Mouse (Mus musculus) mesoderm, embryonic 11.5 days (tissue): ENCODE results near the gene Lgr6.

Experiments used
- DNase-seq: peaks from one replicate; pipeline ENCODE4 v3.0.0-alpha.2; 2012; ENCODE audit warnings: low read depth, low spot score

Lgr6 gene

DNA sequence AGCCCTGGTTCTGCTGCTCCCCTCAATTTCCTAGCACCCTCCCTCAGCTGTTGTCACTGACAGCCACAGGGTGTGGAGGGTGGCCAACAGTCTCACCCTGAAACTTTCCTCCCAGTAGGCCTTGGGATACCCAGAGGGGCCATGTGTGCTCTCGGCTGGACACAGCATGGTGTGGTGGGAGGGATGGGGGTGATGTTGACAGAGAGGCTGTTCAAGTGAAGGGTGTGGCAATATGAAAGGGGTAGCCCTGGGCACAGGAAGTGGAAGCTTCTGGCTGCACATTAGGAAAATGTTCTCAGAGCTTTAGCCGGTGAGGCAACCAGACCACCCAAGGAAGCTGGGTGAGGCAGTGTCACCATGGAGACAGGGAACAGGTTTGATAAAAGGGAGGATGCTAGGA, 26.1 kb downstream of the Lgr6 start:
- no peak for DNase-seq

- no peak for DNase-seq
Observed at GRCm38 (mm10) chr1:135076470-135076869, 28.6 kb downstream of the Lgr6 start.

GRCm38 (mm10) chr1:135075270-135075669, 29.8 kb downstream of the Lgr6 start:
- no peak for DNase-seq

DNA sequence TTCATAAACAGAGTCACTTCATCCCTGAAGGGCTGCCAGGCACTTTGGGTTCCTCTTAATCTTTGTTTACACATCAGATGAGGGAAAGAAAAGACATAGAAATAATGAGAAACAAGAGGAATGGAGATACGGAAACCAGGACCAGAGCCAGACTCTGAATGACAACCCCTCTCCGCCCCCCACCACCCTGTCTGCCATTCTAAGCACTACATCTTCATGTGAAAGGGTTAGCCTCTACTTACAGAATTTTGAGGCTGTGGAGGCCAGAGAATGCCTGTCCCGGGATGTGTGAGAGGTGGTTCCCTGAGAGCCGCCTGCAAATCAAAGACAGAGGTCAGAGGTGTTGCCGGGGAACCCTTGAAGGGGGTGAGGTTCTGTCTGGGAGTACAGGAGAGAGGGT, 32.4 kb downstream of the Lgr6 start:
- no peak for DNase-seq

- no peak for DNase-seq
Observed at GRCm38 (mm10) chr1:135069841-135070240, 35.2 kb downstream of the Lgr6 start.

- DNase-seq = no peak
Observed at GRCm38 (mm10) chr1:135064525-135064924, 40.6 kb downstream of the Lgr6 start.

GRCm38 (mm10) chr1:135062936-135063335, 42.1 kb downstream of the Lgr6 start:
- DNase-seq = no peak

- DNase-seq = no peak
Observed at GRCm38 (mm10) chr1:135061300-135061699, 43.8 kb downstream of the Lgr6 start.

DNA sequence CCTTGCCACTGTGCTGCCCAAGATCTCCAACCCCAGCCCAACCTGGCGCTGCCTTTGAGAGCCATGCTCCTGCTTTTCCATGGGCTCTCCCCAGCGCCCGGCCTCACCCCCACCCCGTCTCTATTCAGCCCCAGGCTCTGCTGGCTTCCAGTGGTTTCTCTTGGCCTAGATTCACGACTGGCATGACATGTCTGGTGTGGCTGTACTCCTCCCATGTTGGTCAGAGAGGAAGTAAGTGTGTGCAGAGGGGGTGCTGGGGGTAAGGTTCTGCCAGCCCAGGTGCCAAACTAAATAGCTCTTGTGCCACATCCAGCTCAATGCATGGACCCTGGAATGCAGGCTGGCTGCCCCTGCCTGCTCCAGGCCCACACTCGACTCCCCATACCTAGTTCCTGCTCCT, 44.9 kb downstream of the Lgr6 start:
- no peak for DNase-seq

DNA sequence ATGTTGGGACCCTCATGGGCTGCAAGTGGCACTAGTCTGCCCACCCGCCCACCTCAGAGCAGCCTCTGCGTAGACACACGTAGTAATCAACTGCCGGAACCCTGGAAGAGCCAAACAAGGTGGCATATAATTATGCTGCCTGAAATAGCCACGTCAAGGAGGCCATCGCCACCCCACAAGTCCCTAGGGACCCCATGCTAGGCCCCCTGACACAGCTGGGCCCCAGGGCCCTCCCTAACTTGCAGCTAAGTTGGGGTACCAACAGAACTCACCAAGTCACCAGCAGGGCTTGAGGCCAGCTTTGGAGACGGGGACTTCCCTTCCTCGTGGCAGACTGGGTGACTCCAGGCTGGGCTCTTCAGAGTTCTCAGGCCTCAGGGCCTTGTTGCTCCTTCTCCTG, 48.2 kb downstream of the Lgr6 start:
- DNase-seq = no peak

- no peak for DNase-seq
Observed at GRCm38 (mm10) chr1:135054121-135054520, 51.0 kb downstream of the Lgr6 start.

DNA sequence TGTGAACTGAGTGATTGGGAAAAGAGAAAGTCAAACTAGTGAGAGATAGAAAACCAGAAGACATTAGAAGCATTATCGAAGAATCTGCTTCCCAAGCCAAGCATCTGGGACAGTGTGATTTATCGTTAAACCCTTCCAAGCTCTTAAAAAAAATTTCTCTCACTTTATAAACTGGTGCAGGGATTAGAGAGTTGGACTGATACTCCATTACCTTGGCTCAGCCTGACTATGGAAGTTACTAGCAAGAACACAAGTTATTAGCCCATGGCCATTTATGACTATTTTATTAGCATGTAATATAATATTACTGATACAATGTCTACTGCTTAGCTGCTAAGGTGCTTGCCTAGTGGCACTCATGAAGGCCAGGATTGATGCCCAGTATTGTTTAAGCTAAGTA, 60.6 kb downstream of the Lgr6 start:
- no peak for DNase-seq

- no peak for DNase-seq
Observed at GRCm38 (mm10) chr1:135036297-135036696, 68.8 kb downstream of the Lgr6 start.

DNA sequence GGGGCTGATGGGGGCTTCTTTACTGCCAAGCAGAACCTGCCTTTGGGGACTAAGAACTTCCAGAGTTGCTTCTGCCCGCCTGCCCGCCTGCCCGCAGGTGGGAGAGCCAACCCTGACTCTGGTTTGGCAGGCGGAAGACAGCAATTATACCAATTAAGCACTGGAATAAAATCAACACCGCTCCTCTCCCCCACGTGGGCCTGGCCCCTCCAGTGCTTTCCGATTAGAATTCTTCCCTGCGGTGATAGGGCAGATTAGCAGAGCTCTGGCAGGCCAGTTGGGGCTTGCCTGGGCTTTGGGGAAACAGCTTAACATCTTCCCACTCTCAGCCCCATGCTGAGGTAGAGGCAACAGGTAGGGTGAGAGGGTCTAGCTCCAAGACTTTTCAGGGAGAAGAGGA, 72.4 kb downstream of the Lgr6 start:
- DNase-seq = no peak

GRCm38 (mm10) chr1:135030121-135030520, 75.0 kb downstream of the Lgr6 start:
- no peak for DNase-seq

DNA sequence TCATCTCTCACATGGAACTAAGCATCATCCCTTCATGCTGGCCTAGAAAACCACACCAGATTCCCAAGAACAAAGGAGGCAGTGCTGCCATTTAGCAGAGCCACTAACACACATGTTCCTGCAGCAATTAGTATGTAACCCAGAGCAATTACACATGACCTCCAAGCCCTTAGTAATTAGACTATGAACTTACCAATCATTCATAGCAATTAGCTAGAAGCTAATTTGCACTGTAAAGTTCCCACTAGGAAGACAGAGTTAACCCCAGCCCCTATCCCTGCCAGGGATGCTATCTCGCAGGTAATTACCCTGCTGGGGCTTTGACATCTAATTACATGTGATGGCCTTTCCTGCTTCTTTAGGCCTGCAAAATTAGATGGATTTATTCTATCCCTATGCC, 78.8 kb downstream of the Lgr6 start:
- DNase-seq = no peak

DNA sequence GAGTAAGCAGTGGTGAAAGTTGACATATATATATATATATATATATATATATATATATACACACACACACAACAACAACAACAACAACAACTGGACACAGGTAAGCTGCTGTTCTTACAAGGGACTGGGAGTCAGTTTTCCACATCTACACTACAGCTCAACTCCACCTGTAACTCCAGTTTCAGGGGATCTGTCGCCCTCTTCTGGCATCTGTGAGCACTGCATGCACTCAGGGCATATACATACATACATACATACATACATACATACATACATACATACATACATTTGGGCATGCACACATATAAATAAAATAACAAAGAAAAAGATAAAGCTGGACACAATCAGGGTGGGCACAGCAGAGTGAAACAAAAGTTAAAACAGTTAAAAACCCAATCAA, 81.5 kb downstream of the Lgr6 start:
- no peak for DNase-seq

DNA sequence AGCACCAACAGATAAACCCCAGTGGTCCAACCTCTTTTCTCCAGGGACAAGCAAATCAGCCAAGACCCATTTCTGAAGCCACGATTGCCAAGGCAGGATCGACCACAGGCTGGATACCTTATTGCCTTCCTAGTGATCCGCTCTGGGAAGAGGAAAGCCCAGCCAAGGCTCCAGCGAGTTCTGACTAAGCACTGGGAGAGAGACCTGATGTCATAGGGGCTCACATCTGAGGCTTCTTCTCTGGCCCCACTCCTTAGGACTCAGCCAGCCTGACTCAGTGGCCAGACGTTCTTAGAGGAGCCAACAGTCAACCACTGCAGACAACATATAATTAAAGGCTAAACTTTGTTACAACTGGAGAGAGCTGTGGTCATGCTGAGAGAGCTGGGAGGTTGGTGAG, 83.1 kb downstream of the Lgr6 start:
- no peak for DNase-seq

DNA sequence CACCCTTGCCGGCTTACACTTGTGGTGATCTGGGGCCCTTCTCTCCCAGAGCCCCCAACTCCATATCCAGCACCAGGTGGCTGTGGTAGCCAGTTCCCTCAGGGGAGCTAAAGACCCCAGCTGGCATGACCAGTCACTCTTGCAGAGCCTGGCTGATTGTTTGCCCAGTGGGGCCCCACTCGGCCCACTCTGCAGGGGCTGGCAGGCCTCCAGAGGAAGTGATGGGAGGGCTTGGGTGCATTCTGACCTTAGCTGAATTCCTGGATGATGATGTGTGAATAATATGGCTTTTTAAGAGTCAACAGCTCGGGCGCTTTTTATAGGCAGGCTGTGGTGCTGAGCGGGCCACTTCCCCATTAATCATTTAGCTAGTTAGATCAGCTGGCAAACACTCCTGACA, 84.1 kb downstream of the Lgr6 start:
- DNase-seq = peak; percentile 55

GRCm38 (mm10) chr1:135020281-135020940, 84.7 kb downstream of the Lgr6 start:
- DNase-seq = no peak

GRCm38 (mm10) chr1:135019775-135020167, 85.3 kb downstream of the Lgr6 start:
- no peak for DNase-seq

GRCm38 (mm10) chr1:135019087-135019774, 85.8 kb downstream of the Lgr6 start:
- DNase-seq = peak; percentile 72

GRCm38 (mm10) chr1:135017656-135018015, 87.4 kb downstream of the Lgr6 start:
- DNase-seq = no peak
